Mouse (Mus musculus): Measurements from ENCODE around the gene Sae1. TPM values are rescaled to one million over a fixed set of nuclear protein-coding genes. Genes with fewer than 3 reads are reported as not detected.

Gene Sae1
- polyA plus RNA-seq, 1 experiment: 256 TPM

GRCm38 (mm10) chr7:16423731-16424130 lies 36.1 kb upstream of the Sae1 start:
- TF ChIP-seq POLR2A (IDR thresholded peaks at IDR 0.05; ENCODE audit: insufficient read depth, low read length) (no peak), CTCF (IDR thresholded peaks at IDR 0.05; ENCODE audit: low read depth, low read length) (no peak), EP300 (IDR thresholded peaks at IDR 0.05; ENCODE audit: insufficient read depth, low read depth, low read length) (no peak)
- no peaks in the 10 kb centered on the region for H3K9me3 ChIP-seq (replicated peaks; ENCODE audit: control insufficient read depth, insufficient read depth, low read length, poor library complexity, severe bottlenecking)
- H3K36me3 ChIP-seq (ENCODE audit: control insufficient read depth, insufficient read depth, low read length, poor library complexity, severe bottlenecking): peaks cover 69% of the 10 kb centered on the region
- H3K4me3 ChIP-seq (ENCODE audit: low read depth, low read length): no peak overlapping the region
- no peaks in the 10 kb centered on the region for H3K27me3 ChIP-seq (ENCODE audit: control insufficient read depth, insufficient read depth, low read length, poor library complexity, severe bottlenecking)
- no peaks in the 10 kb centered on the region for H3K4me1 ChIP-seq (ENCODE audit: control insufficient read depth, insufficient read depth, low read length)
- H3K9ac ChIP-seq (ENCODE audit: low read depth, poor library complexity, severe bottlenecking): no peak overlapping the region
- no peak overlapping the region for H3K27ac ChIP-seq (ENCODE audit: insufficient read depth, low read length)

GRCm38 (mm10) chr7:16422222-16422856 lies 34.7 kb upstream of the Sae1 start:
- Histone ChIP-seq H3K27ac (ENCODE audit: insufficient read depth, low read length) (no peak overlapping the region), H3K4me1 (ENCODE audit: control insufficient read depth, insufficient read depth, low read length) (no peaks in the 10 kb centered on the region), H3K4me3 (ENCODE audit: low read depth, low read length) (no peak overlapping the region), H3K9me3 (replicated peaks; ENCODE audit: control insufficient read depth, insufficient read depth, low read length, poor library complexity, severe bottlenecking) (no peaks in the 10 kb centered on the region), H3K36me3 (ENCODE audit: control insufficient read depth, insufficient read depth, low read length, poor library complexity, severe bottlenecking) (peaks cover 67% of the 10 kb centered on the region), H3K27me3 (ENCODE audit: control insufficient read depth, insufficient read depth, low read length, poor library complexity, severe bottlenecking) (no peaks in the 10 kb centered on the region), H3K9ac (ENCODE audit: low read depth, poor library complexity, severe bottlenecking) (no peak overlapping the region)
- TF ChIP-seq POLR2A (IDR thresholded peaks at IDR 0.05; ENCODE audit: insufficient read depth, low read length): no peak
- TF ChIP-seq EP300 (IDR thresholded peaks at IDR 0.05; ENCODE audit: insufficient read depth, low read depth, low read length): no peak
- no peak for TF ChIP-seq CTCF (IDR thresholded peaks at IDR 0.05; ENCODE audit: low read depth, low read length)

DNA sequence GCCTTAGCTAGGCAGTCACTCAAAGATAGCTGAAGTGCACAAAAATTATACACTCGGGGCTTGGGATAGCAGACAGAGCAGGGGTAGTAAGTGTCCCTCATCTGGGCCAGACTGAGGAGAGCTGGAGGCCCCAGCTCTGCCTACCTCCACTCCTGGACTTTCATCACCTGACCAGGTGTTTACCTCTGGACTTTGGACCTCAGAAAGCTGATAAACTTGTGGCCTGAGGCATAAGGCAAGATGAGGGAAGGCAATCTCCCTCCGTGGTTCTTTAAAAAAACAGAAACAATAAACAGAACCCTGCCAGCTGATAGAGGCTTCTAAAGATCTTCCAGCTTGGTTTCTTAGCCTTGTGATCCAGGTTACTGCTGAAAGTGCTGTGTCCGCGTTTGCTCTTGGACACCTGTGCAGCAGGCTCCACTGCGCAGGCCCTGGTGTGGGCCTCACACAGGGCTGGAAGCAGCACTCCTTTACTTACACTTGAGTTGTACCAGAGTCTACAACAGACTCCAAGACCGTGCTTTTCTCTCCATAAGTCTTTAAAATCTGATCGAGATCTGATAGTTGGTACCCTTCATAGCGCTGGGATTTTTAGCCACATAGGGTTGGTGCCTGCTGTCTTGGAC lies 33.0 kb upstream of the Sae1 start:
- TF ChIP-seq CTCF (IDR thresholded peaks at IDR 0.05; ENCODE audit: low read depth, low read length) (no peak), POLR2A (IDR thresholded peaks at IDR 0.05; ENCODE audit: insufficient read depth, low read length) (no peak), EP300 (IDR thresholded peaks at IDR 0.05; ENCODE audit: insufficient read depth, low read depth, low read length) (no peak)
- H3K9ac ChIP-seq (ENCODE audit: low read depth, poor library complexity, severe bottlenecking): no peak overlapping the region
- H3K27ac ChIP-seq (ENCODE audit: insufficient read depth, low read length): no peak overlapping the region
- H3K4me1 ChIP-seq (ENCODE audit: control insufficient read depth, insufficient read depth, low read length): no peaks in the 10 kb centered on the region
- H3K36me3 ChIP-seq (ENCODE audit: control insufficient read depth, insufficient read depth, low read length, poor library complexity, severe bottlenecking): peaks cover 58% of the 10 kb centered on the region
- no peaks in the 10 kb centered on the region for H3K27me3 ChIP-seq (ENCODE audit: control insufficient read depth, insufficient read depth, low read length, poor library complexity, severe bottlenecking)
- no peak overlapping the region for H3K4me3 ChIP-seq (ENCODE audit: low read depth, low read length)
- H3K9me3 ChIP-seq (replicated peaks; ENCODE audit: control insufficient read depth, insufficient read depth, low read length, poor library complexity, severe bottlenecking): no peaks in the 10 kb centered on the region

DNA sequence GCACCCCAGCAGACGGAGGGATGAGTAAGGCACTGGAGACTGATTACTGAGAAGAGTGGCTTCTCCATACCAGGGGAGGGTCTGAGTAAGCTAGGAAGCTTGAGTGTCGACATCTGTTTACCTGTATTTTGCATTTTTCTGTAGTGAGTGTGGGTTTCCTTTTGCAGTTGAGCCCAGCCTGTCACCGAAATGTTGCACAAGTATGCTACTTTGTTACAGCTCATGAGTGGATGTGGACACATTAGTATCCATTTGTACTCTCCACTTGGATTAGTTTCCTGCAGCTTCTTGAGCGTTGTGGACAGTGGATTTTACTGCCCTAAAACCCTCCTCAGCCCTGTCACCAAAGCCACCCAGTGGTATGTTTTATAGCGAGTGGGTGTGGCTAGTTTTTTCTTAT lies 31.1 kb upstream of the Sae1 start:
- no peak overlapping the region for H3K4me3 ChIP-seq (ENCODE audit: low read depth, low read length)
- TF ChIP-seq POLR2A (IDR thresholded peaks at IDR 0.05; ENCODE audit: insufficient read depth, low read length): no peak
- peaks cover 2% of the 10 kb centered on the region for H3K4me1 ChIP-seq (ENCODE audit: control insufficient read depth, insufficient read depth, low read length)
- H3K27ac ChIP-seq (ENCODE audit: insufficient read depth, low read length): no peak overlapping the region
- no peaks in the 10 kb centered on the region for H3K9me3 ChIP-seq (replicated peaks; ENCODE audit: control insufficient read depth, insufficient read depth, low read length, poor library complexity, severe bottlenecking)
- no peaks in the 10 kb centered on the region for H3K27me3 ChIP-seq (ENCODE audit: control insufficient read depth, insufficient read depth, low read length, poor library complexity, severe bottlenecking)
- peaks cover 42% of the 10 kb centered on the region for H3K36me3 ChIP-seq (ENCODE audit: control insufficient read depth, insufficient read depth, low read length, poor library complexity, severe bottlenecking)
- H3K9ac ChIP-seq (ENCODE audit: low read depth, poor library complexity, severe bottlenecking): no peak overlapping the region

DNA sequence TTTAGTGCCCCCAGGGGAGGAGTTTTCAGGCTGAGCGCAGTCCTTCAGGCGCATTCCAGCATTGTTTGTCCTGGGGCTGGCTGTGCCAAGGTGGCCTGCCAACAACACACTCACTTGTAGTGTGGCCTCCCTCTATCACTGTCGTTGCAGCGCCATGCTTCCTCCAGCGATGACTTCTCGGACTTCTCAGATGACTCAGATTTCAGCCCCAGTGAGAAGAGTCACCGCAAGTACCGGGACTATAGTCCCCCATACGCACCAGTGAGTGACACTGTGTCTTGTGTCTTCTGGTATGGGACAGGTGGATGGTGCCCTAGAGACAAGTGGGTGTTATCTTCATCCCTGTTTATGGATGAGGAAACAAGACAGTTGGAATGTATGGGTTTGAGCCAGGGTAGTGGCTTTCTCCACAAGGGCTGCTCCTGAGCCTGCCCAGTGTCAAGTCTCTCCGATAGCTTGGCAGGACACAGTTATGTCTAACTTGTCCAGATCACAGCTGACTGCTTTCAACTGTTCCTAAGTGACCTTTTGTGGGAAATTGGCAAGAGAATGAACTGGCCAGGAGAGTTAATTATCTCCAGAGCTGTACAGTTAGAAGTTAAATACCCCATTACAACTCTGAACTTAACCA lies 29.6 kb upstream of the Sae1 start:
- H3K4me3 ChIP-seq (ENCODE audit: low read depth, low read length): no peak overlapping the region
- peaks cover 3% of the 10 kb centered on the region for H3K4me1 ChIP-seq (ENCODE audit: control insufficient read depth, insufficient read depth, low read length)
- no peaks in the 10 kb centered on the region for H3K27me3 ChIP-seq (ENCODE audit: control insufficient read depth, insufficient read depth, low read length, poor library complexity, severe bottlenecking)
- no peak for TF ChIP-seq CTCF (IDR thresholded peaks at IDR 0.05; ENCODE audit: low read depth, low read length)
- TF ChIP-seq EP300 (IDR thresholded peaks at IDR 0.05; ENCODE audit: insufficient read depth, low read depth, low read length): no peak
- no peak for TF ChIP-seq POLR2A (IDR thresholded peaks at IDR 0.05; ENCODE audit: insufficient read depth, low read length)
- H3K9ac ChIP-seq (ENCODE audit: low read depth, poor library complexity, severe bottlenecking): no peak overlapping the region
- H3K9me3 ChIP-seq (replicated peaks; ENCODE audit: control insufficient read depth, insufficient read depth, low read length, poor library complexity, severe bottlenecking): no peaks in the 10 kb centered on the region
- peaks cover 36% of the 10 kb centered on the region for H3K36me3 ChIP-seq (ENCODE audit: control insufficient read depth, insufficient read depth, low read length, poor library complexity, severe bottlenecking)
- H3K27ac ChIP-seq (ENCODE audit: insufficient read depth, low read length): no peak overlapping the region

GRCm38 (mm10) chr7:16415426-16415825 lies 27.8 kb upstream of the Sae1 start:
- H3K9me3 ChIP-seq (replicated peaks; ENCODE audit: control insufficient read depth, insufficient read depth, low read length, poor library complexity, severe bottlenecking): no peaks in the 10 kb centered on the region
- H3K27ac ChIP-seq (ENCODE audit: insufficient read depth, low read length): peak overlapping the region; percentile 88
- no peaks in the 10 kb centered on the region for H3K27me3 ChIP-seq (ENCODE audit: control insufficient read depth, insufficient read depth, low read length, poor library complexity, severe bottlenecking)
- TF ChIP-seq POLR2A (IDR thresholded peaks at IDR 0.05; ENCODE audit: insufficient read depth, low read length): no peak
- no peak for TF ChIP-seq CTCF (IDR thresholded peaks at IDR 0.05; ENCODE audit: low read depth, low read length)
- no peak for TF ChIP-seq EP300 (IDR thresholded peaks at IDR 0.05; ENCODE audit: insufficient read depth, low read depth, low read length)
- H3K4me3 ChIP-seq (ENCODE audit: low read depth, low read length): no peak overlapping the region
- peaks cover 5% of the 10 kb centered on the region for H3K4me1 ChIP-seq (ENCODE audit: control insufficient read depth, insufficient read depth, low read length)
- H3K9ac ChIP-seq (ENCODE audit: low read depth, poor library complexity, severe bottlenecking): no peak overlapping the region
- peaks cover 23% of the 10 kb centered on the region for H3K36me3 ChIP-seq (ENCODE audit: control insufficient read depth, insufficient read depth, low read length, poor library complexity, severe bottlenecking)

All from ES-Bruce4 (cell line).